Mouse (Mus musculus): ENCODE data around the gene Wsb1. TPM values are rescaled to one million over a fixed set of nuclear protein-coding genes. Genes with fewer than 3 reads are reported as not detected.

Wsb1 gene
- polyA plus RNA-seq, 1 experiment = 8.8 TPM

Other genes with a start within 250 kb of the Wsb1 start
- 4.6 TPM in 2 replicates for gene Ksr1, start 108.3 kb downstream of the Wsb1 start, polyA plus RNA-seq (2012; ENCODE audit: insufficient read depth, insufficient read length, missing spikeins)
- not detected in 2 replicates for gene Gm9964, start 42.2 kb upstream of the Wsb1 start, polyA plus RNA-seq (2012; ENCODE audit: insufficient read depth, insufficient read length, missing spikeins)
- 9.9 and 14.3 TPM in 2 replicates for gene Nf1, start 85.0 kb upstream of the Wsb1 start, polyA plus RNA-seq (2012; ENCODE audit: insufficient read depth, insufficient read length, missing spikeins)
- not detected in 2 replicates for gene Omg, start 249.4 kb upstream of the Wsb1 start, polyA plus RNA-seq (2012; ENCODE audit: insufficient read depth, insufficient read length, missing spikeins)

Measured in brown adipose tissue, adult 24 weeks (tissue).